Mouse (Mus musculus) CD4-positive, CD25-positive, alpha-beta regulatory T cell (primary cell): Measurements from ENCODE around the gene Vill. TPM values are rescaled to one million over a fixed set of nuclear protein-coding genes. Genes with fewer than 3 reads are reported as not detected.

Source experiments
- polyA plus RNA-seq: library from polyadenylated mRNA; unstranded; fragments of 100-300 nt; shearing (Covaris generic); gene quantifications from one replicate; pipeline ENCODE4 v1.2.1, GENCODE M21; 2017

The Vill gene
- 32.7 TPM for polyA plus RNA-seq

DNA sequence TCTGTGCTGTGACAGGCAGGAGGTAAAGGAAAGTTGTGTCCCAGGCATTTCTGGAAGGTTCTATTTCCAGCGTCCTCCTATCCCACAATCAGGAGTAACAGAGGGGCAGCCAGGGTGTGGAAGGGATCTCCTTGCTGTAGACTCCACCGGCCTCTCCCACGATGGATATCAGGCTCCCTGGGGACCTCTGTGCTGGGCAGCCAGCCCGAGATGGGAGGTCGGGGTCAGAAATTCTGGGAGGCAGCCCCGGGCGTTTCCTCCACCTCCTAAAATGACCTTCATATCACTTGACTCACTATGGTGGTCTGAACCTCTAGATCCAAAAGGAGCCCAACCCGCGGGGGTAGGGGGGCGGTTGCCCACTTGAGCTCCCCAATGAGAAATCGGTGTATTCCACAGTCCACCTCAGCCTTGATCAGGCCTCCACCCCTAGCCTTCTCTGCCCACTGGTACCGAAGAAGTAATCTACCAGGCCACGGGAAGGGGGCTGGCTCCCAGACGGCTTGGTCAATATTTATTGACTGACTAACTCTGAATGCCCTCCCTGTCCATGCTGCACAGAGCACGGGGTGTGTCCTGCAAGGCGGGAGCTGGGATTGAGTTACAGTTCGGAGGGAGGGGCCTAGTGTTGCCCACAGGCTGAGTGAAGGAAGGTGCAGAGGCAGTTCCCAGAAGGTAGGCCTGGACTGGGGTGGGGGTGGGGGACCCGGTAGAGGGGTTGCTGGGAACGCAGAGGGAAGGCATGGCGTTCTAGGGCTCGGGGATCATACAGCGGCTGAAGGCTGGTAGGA is at the start of gene Vill:
TSS of gene Vill (plus strand) at position 625 of the 791 bp plus-strand sequence.

GRCm38 (mm10) chr9:119093419-119094295 is 41.1 kb downstream of the Vill start, which contains the start of gene Plcd1:
TSS of gene Plcd1 (minus strand) at chr9:119093502.

DNA sequence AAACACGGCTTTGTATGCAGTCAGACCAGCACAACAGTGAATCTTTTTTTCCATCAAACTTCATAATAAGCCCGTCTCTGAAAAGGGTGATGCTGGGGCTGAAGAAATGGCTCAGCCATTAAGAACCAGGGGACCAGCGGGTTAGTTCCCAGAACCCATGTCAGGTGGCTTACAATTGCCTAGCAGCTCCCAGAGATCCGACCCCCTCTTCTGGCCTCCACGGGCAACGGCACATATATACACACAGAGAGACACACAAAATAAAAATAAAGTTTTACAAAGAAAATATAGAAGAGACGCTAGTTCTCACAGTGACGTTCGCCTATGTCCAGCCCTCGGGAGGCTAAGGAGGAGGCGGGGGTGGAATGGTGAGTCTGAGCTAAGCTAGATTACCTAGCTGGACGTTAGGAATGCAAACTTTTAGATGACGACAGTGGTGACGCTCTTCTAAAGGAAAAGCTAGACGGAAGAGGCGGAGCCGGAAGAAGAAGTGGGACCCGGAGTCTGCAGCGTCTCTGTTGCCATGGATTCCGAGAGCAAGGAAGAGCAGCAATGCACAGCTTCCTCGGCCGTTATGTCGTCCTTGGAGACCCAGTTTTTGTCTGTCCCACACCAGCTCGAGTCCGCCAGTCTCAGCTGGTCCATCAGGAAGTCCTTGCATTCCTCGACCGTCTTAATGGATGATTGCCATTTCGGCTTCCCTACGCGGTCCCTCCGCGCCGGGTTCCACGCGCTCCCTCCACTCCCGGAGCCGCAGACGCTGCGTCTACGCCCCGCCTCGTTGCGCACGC is 49.6 kb downstream of the Vill start, which contains the start of gene Dlec1:
TSS of gene Dlec1 (plus strand) at position 487 of the 791 bp plus-strand sequence.

Other genes starting within 250 kb of the Vill start
- 0.95 TPM for gene Ctdspl, start 126.3 kb upstream of the Vill start, polyA plus RNA-seq
- gene Plcd1, start 40.7 kb downstream of the Vill start, polyA plus RNA-seq = 2.5 TPM
- 0.08 TPM for gene Dlec1, start 49.7 kb downstream of the Vill start, polyA plus RNA-seq
- gene Acaa1b, start 104.3 kb downstream of the Vill start, polyA plus RNA-seq = 0.29 TPM
- gene Gm47289, start 106.4 kb downstream of the Vill start, polyA plus RNA-seq = not detected
- gene Slc22a13, start 156.3 kb downstream of the Vill start, polyA plus RNA-seq = 0.10 TPM